Mouse (Mus musculus) neutrophil, adult 83 days (primary cell): ENCODE measurements around the gene Lin28b. TPM values are rescaled to one million over a fixed set of nuclear protein-coding genes. Genes with fewer than 3 reads are reported as not detected.

Experiments
- total RNA-seq, 2 experiments: library from RNA; stranded (reverse); gene quantifications; one replicate each; pipeline ENCODE4 v1.2.4; 2023

The Lin28b gene
- not detected for total RNA-seq

GRCm38 (mm10) chr10:45485761-45486602, at the start of gene Lin28b:
Gene Lin28b, minus strand, starts transcription at chr10:45486395.

DNA sequence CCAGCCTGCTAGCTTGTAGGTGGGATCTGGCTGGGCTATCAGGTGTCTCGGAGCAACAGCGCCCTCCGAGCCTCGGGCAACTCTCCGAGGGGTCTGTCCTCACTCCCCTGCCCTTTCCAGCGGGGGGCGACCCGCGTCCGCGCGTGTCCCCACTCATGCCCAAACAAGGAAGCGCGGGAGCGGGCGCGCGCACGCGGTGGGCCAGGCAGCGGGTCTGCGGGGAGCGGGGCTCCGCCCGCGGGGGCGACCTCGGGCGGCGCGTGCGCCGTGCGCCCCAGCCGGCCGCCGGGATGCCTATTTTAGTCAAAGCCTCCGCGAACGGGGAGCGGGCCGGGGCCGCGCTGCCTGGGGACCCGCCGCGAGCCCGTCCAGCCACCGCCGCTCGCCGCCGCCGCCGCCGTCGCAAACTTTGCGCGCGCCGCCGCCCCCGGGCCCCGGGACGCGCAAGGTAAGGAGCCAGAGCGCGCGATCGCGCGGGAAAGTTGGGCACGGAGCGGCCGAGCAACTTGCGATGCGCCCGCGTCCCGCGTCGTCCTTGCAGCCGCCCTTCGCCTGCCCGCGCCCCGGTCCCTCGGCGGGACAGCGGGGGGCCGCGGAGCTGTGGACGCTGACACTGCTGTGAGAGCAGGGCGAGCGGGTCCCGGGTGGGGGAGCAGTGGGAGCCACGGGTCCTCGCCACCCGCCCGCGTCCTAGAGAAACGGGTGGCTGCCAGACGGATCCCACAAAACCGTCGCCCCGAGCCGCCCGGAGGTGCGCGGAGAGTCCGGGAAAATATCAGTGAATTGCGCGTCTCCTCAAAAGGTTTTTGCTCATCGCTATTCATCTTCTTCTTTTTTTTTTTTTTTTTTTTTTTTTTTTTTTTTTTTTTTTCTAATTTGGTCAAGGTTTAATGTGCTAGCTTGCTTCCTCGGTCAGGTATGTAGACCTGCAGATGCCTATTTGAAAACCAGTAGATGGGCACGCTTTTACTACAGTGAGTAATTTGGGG, 150.5 kb downstream of the Lin28b start, which contains the start of gene Bves:
TSS of gene Bves (plus strand) at position 339 of the 989 bp plus-strand sequence.

Other genes with a start within 250 kb of the Lin28b start
- not detected for gene Bves, start 150.6 kb downstream of the Lin28b start, total RNA-seq
- gene Hace1, start 91.4 kb upstream of the Lin28b start, total RNA-seq: 10 to 100 TPM; 12.8 to 14.6 TPM